Mouse (Mus musculus) CD4-positive, CD25-positive, alpha-beta regulatory T cell, adult 4 months (primary cell): ENCODE measurements at regions not wholly inside any gene's neighbourhood (a gene's known extent, or its start where the extent isn't known, plus 50 kb on each side); places are given as distances from the start of the nearest gene placed in this dataset.

Experiments used
- ATAC-seq: one replicate; pipeline ENCODE4 v1.8.0; 2017

GRCm38 (mm10) chr3:3000199-3000598 is 2750.4 kb upstream of the Gm8797 start:
- peak; percentile 49 for ATAC-seq

GRCm38 (mm10) chr3:3001224-3001623 is 2749.4 kb upstream of the Gm8797 start:
- ATAC-seq = no peak

GRCm38 (mm10) chr3:3001639-3002038 is 2749.0 kb upstream of the Gm8797 start:
- no peak for ATAC-seq

- no peak for ATAC-seq
Observed at GRCm38 (mm10) chr3:3003425-3003824, 2747.2 kb upstream of the Gm8797 start.

- no peak for ATAC-seq
Observed at GRCm38 (mm10) chr3:3011111-3011510, 2739.5 kb upstream of the Gm8797 start.

GRCm38 (mm10) chr3:3012951-3013350 is 2737.7 kb upstream of the Gm8797 start:
- ATAC-seq = no peak

GRCm38 (mm10) chr3:3014978-3015377 is 2735.6 kb upstream of the Gm8797 start:
- ATAC-seq = no peak

GRCm38 (mm10) chr3:3016572-3016971 is 2734.0 kb upstream of the Gm8797 start:
- no peak for ATAC-seq

GRCm38 (mm10) chr3:3032793-3033192 is 2717.8 kb upstream of the Gm8797 start:
- no peak for ATAC-seq
